Mouse (Mus musculus) adrenal gland, postnatal 14 days (tissue): ENCODE results near the gene Tbx6. TPM values are rescaled to one million over a fixed set of nuclear protein-coding genes. Genes with fewer than 3 reads are reported as not detected.
A peak's percentile ranks its signal among the peaks of the same experiment; 100 is the strongest.
"Not testable (repeated sequence)": the region's sequence is repeated elsewhere in the genome, so short reads cannot be mapped to it uniquely, and the experiment has no call there.

ENCODE experiments used
- DNase-seq: peaks from one replicate; pipeline ENCODE4 v3.0.0; 2021; ENCODE audit warnings: mixed read lengths
- total RNA-seq: library from RNA; stranded (reverse); gene quantifications from 2 replicates; pipeline ENCODE4 v1.2.3, GENCODE M21; 2021

Gene Tbx6
- total RNA-seq, 1 experiment from 2014 or later: 1.5 TPM

GRCm38 (mm10) chr7:126767001-126767400, 14.3 kb upstream of the Tbx6 start:
- DNase-seq: no peak

- no peak for DNase-seq
These were observed 10.5 kb upstream of the Tbx6 start for GRCm38 (mm10) chr7:126770784-126771183.

- DNase-seq: no peak
These were observed 7.9 kb upstream of the Tbx6 start for GRCm38 (mm10) chr7:126773351-126773750.

GRCm38 (mm10) chr7:126774463-126774862, 6.8 kb upstream of the Tbx6 start:
- DNase-seq: no peak

GRCm38 (mm10) chr7:126775185-126775977, 5.9 kb upstream of the Tbx6 start:
- no peak for DNase-seq

- DNase-seq: no peak
These were observed 5.4 kb upstream of the Tbx6 start for GRCm38 (mm10) chr7:126775978-126776234.

- peak; percentile 98 for DNase-seq
These were observed 4.7 kb upstream of the Tbx6 start, which contains the start of gene Ypel3 for GRCm38 (mm10) chr7:126776598-126777057. Gene Ypel3 (plus strand): TSS chr7:126776955.

GRCm38 (mm10) chr7:126777476-126777875, 3.8 kb upstream of the Tbx6 start:
- peak; percentile 53 for DNase-seq

GRCm38 (mm10) chr7:126778147-126778546, 3.1 kb upstream of the Tbx6 start:
- no peak for DNase-seq

GRCm38 (mm10) chr7:126779101-126779500, 2.2 kb upstream of the Tbx6 start:
- not testable (repeated sequence) for DNase-seq

- DNase-seq: peak; percentile 95
These were observed 1.0 kb upstream of the Tbx6 start for GRCm38 (mm10) chr7:126779983-126780970.

GRCm38 (mm10) chr7:126781661-126782370, 533 bp downstream of the Tbx6 start:
- DNase-seq: no peak

- DNase-seq: no peak
These were observed 1.4 kb downstream of the Tbx6 start for GRCm38 (mm10) chr7:126782693-126783092.

GRCm38 (mm10) chr7:126784469-126784868, 3.2 kb downstream of the Tbx6 start:
- DNase-seq: no peak

GRCm38 (mm10) chr7:126785056-126785455, 3.8 kb downstream of the Tbx6 start:
- no peak for DNase-seq

GRCm38 (mm10) chr7:126786142-126786541, 4.9 kb downstream of the Tbx6 start:
- DNase-seq: no peak

- DNase-seq: no peak
These were observed 7.9 kb downstream of the Tbx6 start for GRCm38 (mm10) chr7:126789141-126789540.

GRCm38 (mm10) chr7:126791851-126792720, 10.8 kb downstream of the Tbx6 start, which contains the start of gene Ppp4c:
Gene Ppp4c (minus strand): TSS chr7:126792496.
- peak; percentile 98 for DNase-seq

GRCm38 (mm10) chr7:126792721-126793443, 11.6 kb downstream of the Tbx6 start:
- DNase-seq: no peak

- DNase-seq: no peak
These were observed 12.4 kb downstream of the Tbx6 start for GRCm38 (mm10) chr7:126793456-126794270.
